Mouse (Mus musculus) brown adipose tissue, adult 24 weeks (tissue): ENCODE results near the gene Tpx2. TPM values are rescaled to one million over a fixed set of nuclear protein-coding genes. Genes with fewer than 3 reads are reported as not detected.

Source experiments
- H3K27ac ChIP-seq: fragments of 200-500 bp; replicated peaks from 2 replicates; pipeline ENCODE4 v1.5.1; 2012; ENCODE audit warnings: low read depth, mild to moderate bottlenecking, low read length
- H3K4me1 ChIP-seq: fragments of 200-500 bp; 2 replicates; pipeline ENCODE4 v1.6.1; 2012; ENCODE audit warnings: low read length, mixed read lengths; ENCODE audit not compliant: control insufficient read depth, insufficient read depth, insufficient read length
- H3K4me3 ChIP-seq: fragments of 200-500 bp; 2 replicates; pipeline ENCODE4 v1.5.1; 2012; ENCODE audit warnings: low read depth, mild to moderate bottlenecking, low read length, moderate library complexity; ENCODE audit not compliant: insufficient read depth
- polyA plus RNA-seq: library from polyadenylated mRNA; stranded (reverse); fragments of >200 nt; gene quantifications from 2 replicates; pipeline ENCODE4 v1.2.4, GENCODE M21; 2012; ENCODE audit not compliant: missing spikeins, insufficient read depth, insufficient read length

Tpx2 gene
- polyA plus RNA-seq, 1 experiment, result not detected

GRCm38 (mm10) chr2:152878239-152878638 is 30.5 kb downstream of the Tpx2 start:
- H3K27ac ChIP-seq, result no peak overlapping the region
- H3K4me1 ChIP-seq, result no peaks in the 10 kb centered on the region

GRCm38 (mm10) chr2:152880898-152881297 is 33.1 kb downstream of the Tpx2 start:
- H3K4me3 ChIP-seq, result no peak overlapping the region
- H3K4me1 ChIP-seq, result no peaks in the 10 kb centered on the region
- H3K27ac ChIP-seq, result no peak overlapping the region

More at GRCm38 (mm10) chr2:152878239-152878638, 30.5 kb downstream of the Tpx2 start:
- H3K4me3 ChIP-seq, result no peak overlapping the region

GRCm38 (mm10) chr2:152884101-152884645 is 36.4 kb downstream of the Tpx2 start:
- Histone ChIP-seq H3K4me3 (no peak overlapping the region), H3K27ac (no peak overlapping the region), H3K4me1 (no peaks in the 10 kb centered on the region)

GRCm38 (mm10) chr2:152887230-152887629 is 39.5 kb downstream of the Tpx2 start:
- H3K4me1 ChIP-seq, result no peaks in the 10 kb centered on the region
- H3K4me3 ChIP-seq, result no peak overlapping the region
- H3K27ac ChIP-seq, result no peak overlapping the region

- Histone ChIP-seq H3K27ac (no peak overlapping the region), H3K4me3 (no peak overlapping the region), H3K4me1 (no peaks in the 10 kb centered on the region)
Measured at GRCm38 (mm10) chr2:152888774-152889173, 41.0 kb downstream of the Tpx2 start.

- H3K4me1 ChIP-seq, result no peaks in the 10 kb centered on the region
- H3K4me3 ChIP-seq, result no peak overlapping the region
- no peak overlapping the region for H3K27ac ChIP-seq
Measured at GRCm38 (mm10) chr2:152895834-152896233, 48.1 kb downstream of the Tpx2 start.

GRCm38 (mm10) chr2:152896926-152897325 is 49.2 kb downstream of the Tpx2 start:
- Histone ChIP-seq H3K27ac (no peak overlapping the region), H3K4me3 (no peak overlapping the region), H3K4me1 (no peaks in the 10 kb centered on the region)

- H3K27ac ChIP-seq, result no peak overlapping the region
- H3K4me1 ChIP-seq, result no peaks in the 10 kb centered on the region
- H3K4me3 ChIP-seq, result no peak overlapping the region
Measured at GRCm38 (mm10) chr2:152899011-152899410, 51.2 kb downstream of the Tpx2 start.

- Histone ChIP-seq H3K4me1 (no peaks in the 10 kb centered on the region), H3K27ac (no peak overlapping the region), H3K4me3 (no peak overlapping the region)
Measured at GRCm38 (mm10) chr2:152901296-152901695, 53.5 kb downstream of the Tpx2 start.

GRCm38 (mm10) chr2:152902658-152903057 is 54.9 kb downstream of the Tpx2 start:
- no peak overlapping the region for H3K4me3 ChIP-seq
- no peak overlapping the region for H3K27ac ChIP-seq
- no peaks in the 10 kb centered on the region for H3K4me1 ChIP-seq

- Histone ChIP-seq H3K4me1 (no peaks in the 10 kb centered on the region), H3K4me3 (no peak overlapping the region), H3K27ac (0 out of 2 replicates have a peak overlapping the region, but pooled peaks have one; percentile 17)
Measured at GRCm38 (mm10) chr2:152903586-152903985, 55.8 kb downstream of the Tpx2 start.

- no peak overlapping the region for H3K4me3 ChIP-seq
- H3K4me1 ChIP-seq, result no peaks in the 10 kb centered on the region
- H3K27ac ChIP-seq, result 0 out of 2 replicates have a peak overlapping the region, but pooled peaks have one; percentile 17
Measured at GRCm38 (mm10) chr2:152904127-152904643, 56.4 kb downstream of the Tpx2 start.

- Histone ChIP-seq H3K27ac (peak overlapping the region; percentile 39; the same call in 1 of the 2 replicates), H3K4me1 (no peaks in the 10 kb centered on the region), H3K4me3 (no peak overlapping the region)
Measured at GRCm38 (mm10) chr2:152905036-152905829, 57.5 kb downstream of the Tpx2 start.

- no peaks in the 10 kb centered on the region for H3K4me1 ChIP-seq
- no peak overlapping the region for H3K27ac ChIP-seq
Measured at GRCm38 (mm10) chr2:152906274-152907037, 58.7 kb downstream of the Tpx2 start.

More at GRCm38 (mm10) chr2:152906274-152907037, 58.7 kb downstream of the Tpx2 start:
- no peak overlapping the region for H3K4me3 ChIP-seq
